Mouse (Mus musculus) midbrain, embryonic 16.5 days (tissue): ENCODE data around the gene Lekr1. TPM values are rescaled to one million over a fixed set of nuclear protein-coding genes. Genes with fewer than 3 reads are reported as not detected.

Experiments
- ATAC-seq: fragments of 200-750 bp; cut with Nextera tagmentation; 2 replicates; pipeline ENCODE4 v1.8.0; 2017; ENCODE audit warnings: moderate TSS enrichment
- H3K27ac ChIP-seq: fragments of 300-500 bp; sonication (generic); 2 replicates; pipeline ENCODE4 v1.5.1; 2014; ENCODE audit warnings: mild to moderate bottlenecking, low read length, mixed read lengths
- H3K27me3 ChIP-seq: fragments of 300-500 bp; sonication (generic); 2 replicates; pipeline ENCODE4 v1.6.1; 2014; ENCODE audit warnings: low read depth, low read length, mixed read lengths; ENCODE audit not compliant: control insufficient read depth, insufficient read depth
- H3K36me3 ChIP-seq: fragments of 300-500 bp; sonication (generic); 2 replicates; pipeline ENCODE4 v1.6.1; 2014; ENCODE audit warnings: mild to moderate bottlenecking, low read length, moderate library complexity, mixed read lengths; ENCODE audit not compliant: control insufficient read depth, insufficient read depth
- H3K4me1 ChIP-seq: fragments of 300-500 bp; sonication (generic); 2 replicates; pipeline ENCODE4 v1.6.1; 2014; ENCODE audit warnings: mild to moderate bottlenecking, low read length, mixed read lengths; ENCODE audit not compliant: control insufficient read depth, insufficient read depth
- H3K4me2 ChIP-seq: fragments of 300-500 bp; sonication (generic); 2 replicates; pipeline ENCODE4 v1.6.1; 2014; ENCODE audit warnings: mild to moderate bottlenecking, low read length, mixed read lengths
- H3K4me3 ChIP-seq: fragments of 300-500 bp; sonication (generic); 2 replicates; pipeline ENCODE4 v1.5.1; 2014; ENCODE audit warnings: low read depth, mild to moderate bottlenecking, low read length, moderate library complexity, mixed read lengths
- H3K9ac ChIP-seq: fragments of 300-500 bp; sonication (generic); 2 replicates; pipeline ENCODE4 v1.6.1; 2014; ENCODE audit warnings: low read depth, low read length, mixed read lengths
- H3K9me3 ChIP-seq: fragments of 300-500 bp; sonication (generic); replicated peaks from 2 replicates; pipeline ENCODE4 v1.6.1; 2014; ENCODE audit warnings: mild to moderate bottlenecking, low read length, mixed read lengths; ENCODE audit not compliant: control insufficient read depth, poor library complexity, severe bottlenecking
- WGBS: fragments of 180-500 bp; shearing (Covaris S2); extraction: QIAGEN DNeasy Blood & Tissue Kit; methylation state at CpG from one replicate; pipeline ENCODE4 v1.1.7; 2014; 5-methylcytosine and 5-hydroxymethylcytosine counted together
- polyA plus RNA-seq: library from polyadenylated mRNA; unstranded; fragments of >200 nt; fragmentation: Nextera tagmentation; extraction: Ambion mirVana; gene quantifications from 2 replicates; pipeline ENCODE4 v1.2.1, GENCODE M21; 2015

Lekr1 gene
- polyA plus RNA-seq, 1 experiment from 2014 or later = 6.2 TPM

DNA sequence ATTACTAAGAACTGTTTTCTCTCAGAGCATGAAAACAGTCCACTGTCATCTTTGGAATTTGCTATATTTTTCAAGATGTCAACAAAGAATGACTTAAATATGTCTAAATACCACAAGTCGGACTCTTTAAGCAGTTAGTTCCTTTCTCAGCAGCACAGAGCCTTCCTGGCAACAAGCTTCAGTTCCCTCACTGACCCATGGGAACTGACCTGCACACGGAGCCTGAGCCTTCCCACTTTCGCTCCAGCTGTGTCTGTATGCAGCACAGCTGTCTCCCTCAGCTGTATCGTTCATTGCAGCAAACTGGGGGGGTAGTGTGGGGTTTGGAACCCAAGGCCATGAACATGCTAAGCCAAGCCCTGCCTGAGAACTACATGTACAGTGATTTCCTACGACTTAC lies 136.8 kb downstream of the Lekr1 start:
- H3K4me2 ChIP-seq = no peak overlapping the region
- H3K27ac ChIP-seq = no peak overlapping the region
- no peaks in the 10 kb centered on the region for H3K27me3 ChIP-seq
- H3K4me1 ChIP-seq = no peaks in the 10 kb centered on the region
- H3K36me3 ChIP-seq = no peaks in the 10 kb centered on the region
- H3K9me3 ChIP-seq = no peaks in the 10 kb centered on the region
- no peak overlapping the region for H3K4me3 ChIP-seq
- WGBS = 73% methylated on average over 5 of the region's 5 CpGs
- no peak overlapping the region for H3K9ac ChIP-seq
- no peak for ATAC-seq

GRCm38 (mm10) chr3:65814881-65815280 lies 148.9 kb downstream of the Lekr1 start:
- Histone ChIP-seq H3K4me2 (no peak overlapping the region), H3K27ac (no peak overlapping the region), H3K9ac (no peak overlapping the region), H3K4me3 (no peak overlapping the region), H3K4me1 (no peaks in the 10 kb centered on the region), H3K9me3 (no peaks in the 10 kb centered on the region), H3K27me3 (no peaks in the 10 kb centered on the region), H3K36me3 (no peaks in the 10 kb centered on the region)
- WGBS = 75% methylated on average over 6 of the region's 6 CpGs
- ATAC-seq = no peak

DNA sequence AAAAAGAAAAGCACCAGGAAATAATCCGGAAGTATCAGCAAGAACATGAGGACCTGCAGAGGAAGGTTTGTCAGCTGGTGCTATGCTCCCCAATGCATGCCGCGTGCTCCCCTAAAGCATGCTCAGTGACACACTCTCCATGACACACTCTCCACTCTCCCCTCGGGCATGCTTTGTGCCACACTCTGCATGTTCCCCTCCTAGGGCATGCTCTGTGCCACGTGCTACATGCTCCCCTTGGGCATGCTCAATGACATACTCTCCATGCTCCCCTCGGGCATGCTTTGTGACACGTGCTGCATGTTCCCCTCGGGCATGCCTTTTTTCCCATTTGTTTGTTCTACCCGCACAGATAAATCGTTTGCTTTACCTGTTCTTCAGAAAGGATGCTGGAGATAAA lies 150.0 kb downstream of the Lekr1 start:
- Histone ChIP-seq H3K4me2 (no peak overlapping the region), H3K27me3 (no peaks in the 10 kb centered on the region), H3K4me1 (no peaks in the 10 kb centered on the region), H3K27ac (no peak overlapping the region), H3K36me3 (no peaks in the 10 kb centered on the region), H3K9ac (no peak overlapping the region), H3K4me3 (no peak overlapping the region), H3K9me3 (no peaks in the 10 kb centered on the region)
- 80% methylated on average over 10 of the region's 10 CpGs for WGBS
- no peak for ATAC-seq

GRCm38 (mm10) chr3:65818597-65818996 lies 152.6 kb downstream of the Lekr1 start:
- no peaks in the 10 kb centered on the region for H3K9me3 ChIP-seq
- H3K4me2 ChIP-seq = no peak overlapping the region
- no peaks in the 10 kb centered on the region for H3K27me3 ChIP-seq
- no peak overlapping the region for H3K4me3 ChIP-seq
- H3K9ac ChIP-seq = no peak overlapping the region
- no peaks in the 10 kb centered on the region for H3K36me3 ChIP-seq
- no peak overlapping the region for H3K27ac ChIP-seq
- whole genome bisulfite sequencing = 90% methylated on average over 4 of the region's 4 CpGs
- no peak for ATAC-seq
- H3K4me1 ChIP-seq = no peaks in the 10 kb centered on the region

GRCm38 (mm10) chr3:65819841-65820240 lies 153.8 kb downstream of the Lekr1 start:
- no peak for ATAC-seq
- Histone ChIP-seq H3K4me3 (no peak overlapping the region), H3K36me3 (no peaks in the 10 kb centered on the region), H3K27me3 (no peaks in the 10 kb centered on the region), H3K9me3 (no peaks in the 10 kb centered on the region), H3K4me1 (no peaks in the 10 kb centered on the region), H3K9ac (no peak overlapping the region), H3K27ac (no peak overlapping the region), H3K4me2 (no peak overlapping the region)
- 77% methylated on average over 6 of the region's 6 CpGs for WGBS

- no peak for ATAC-seq
- WGBS = 63% methylated on average over 3 of the region's 3 CpGs
- H3K4me1 ChIP-seq = no peaks in the 10 kb centered on the region
These were observed 158.9 kb downstream of the Lekr1 start for GRCm38 (mm10) chr3:65824886-65825285.

DNA sequence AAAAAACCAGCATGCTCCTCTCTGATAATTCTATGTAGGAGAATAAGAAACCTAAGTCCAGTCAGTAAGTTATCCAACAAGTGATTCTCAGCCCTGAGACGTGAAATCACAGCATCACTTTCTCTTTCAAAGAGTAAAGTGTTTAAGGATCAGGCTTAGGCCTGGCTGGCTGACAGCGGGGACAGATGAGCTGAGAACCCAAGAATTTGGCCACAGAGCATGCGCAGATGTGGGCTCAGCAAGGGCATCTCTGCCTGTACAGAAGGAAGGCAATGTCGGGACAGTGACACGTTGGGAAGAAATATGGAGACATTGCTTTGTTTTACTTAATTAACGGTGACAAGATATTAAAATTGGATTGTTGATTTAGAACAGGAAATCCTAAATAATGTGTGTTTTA lies 160.7 kb downstream of the Lekr1 start:
- WGBS = 82% methylated on average over 6 of the region's 6 CpGs
- no peak overlapping the region for H3K4me2 ChIP-seq
- no peaks in the 10 kb centered on the region for H3K9me3 ChIP-seq

More at GRCm38 (mm10) chr3:65824886-65825285, 158.9 kb downstream of the Lekr1 start:
- H3K9ac ChIP-seq = no peak overlapping the region
- no peaks in the 10 kb centered on the region for H3K9me3 ChIP-seq
- no peaks in the 10 kb centered on the region for H3K36me3 ChIP-seq
- H3K4me3 ChIP-seq = no peak overlapping the region
- no peak overlapping the region for H3K27ac ChIP-seq
- H3K27me3 ChIP-seq = no peaks in the 10 kb centered on the region
- H3K4me2 ChIP-seq = no peak overlapping the region

DNA sequence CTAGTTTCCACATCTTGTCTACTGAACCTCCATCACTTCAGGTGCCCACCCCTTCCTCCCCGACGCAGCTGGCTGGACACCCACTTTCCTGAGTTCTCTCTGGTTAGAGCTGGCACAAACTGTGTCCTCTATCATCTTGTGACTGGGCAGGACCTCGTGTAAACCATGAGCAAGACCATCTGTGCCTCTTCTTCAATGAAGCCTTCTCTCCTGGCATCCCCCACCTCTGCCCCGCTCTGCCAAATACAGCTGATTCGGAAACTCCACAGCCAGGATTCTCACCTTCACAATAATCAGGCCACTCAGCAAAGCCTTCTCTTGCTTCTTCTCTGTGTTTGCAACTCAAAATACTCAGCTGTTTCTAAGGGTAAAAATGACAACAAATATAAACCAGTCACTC lies 161.4 kb downstream of the Lekr1 start:
- Histone ChIP-seq H3K9me3 (no peaks in the 10 kb centered on the region), H3K4me2 (no peak overlapping the region), H3K4me3 (no peak overlapping the region), H3K36me3 (no peaks in the 10 kb centered on the region), H3K9ac (no peak overlapping the region), H3K4me1 (peaks cover 5% of the 10 kb centered on the region; the same call in 1 of the 2 replicates), H3K27me3 (no peaks in the 10 kb centered on the region), H3K27ac (no peak overlapping the region)
- ATAC-seq = no peak
- 86% methylated on average over 5 of the region's 5 CpGs for WGBS

More for the DNA sequence above, 160.7 kb downstream of the Lekr1 start:
- no peak overlapping the region for H3K27ac ChIP-seq
- H3K9ac ChIP-seq = no peak overlapping the region
- no peaks in the 10 kb centered on the region for H3K27me3 ChIP-seq
- no peak for ATAC-seq
- peaks cover 5% of the 10 kb centered on the region; the same call in 1 of the 2 replicates for H3K4me1 ChIP-seq
- H3K4me3 ChIP-seq = no peak overlapping the region
- no peaks in the 10 kb centered on the region for H3K36me3 ChIP-seq

DNA sequence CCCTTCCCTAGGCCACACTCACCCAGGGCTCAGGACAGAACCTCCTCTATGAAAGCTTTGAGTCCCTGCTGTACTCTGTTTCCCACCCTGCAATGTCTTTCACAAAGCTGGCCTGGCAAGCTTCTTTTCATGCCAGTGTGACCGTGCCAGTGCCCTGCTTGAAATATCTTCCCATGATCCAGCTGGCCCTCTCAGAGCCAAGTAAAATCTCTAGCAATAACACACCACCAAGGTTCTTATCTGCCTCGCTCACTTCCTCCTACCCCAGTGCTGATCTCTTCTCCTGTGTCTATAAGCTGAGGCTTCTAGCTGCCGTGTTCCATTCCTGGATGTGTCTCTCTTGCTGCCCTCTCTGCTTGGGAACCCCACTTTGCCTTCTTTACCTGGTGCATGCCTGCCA lies 162.0 kb downstream of the Lekr1 start:
- Histone ChIP-seq H3K4me2 (no peak overlapping the region), H3K9ac (no peak overlapping the region), H3K4me3 (no peak overlapping the region), H3K9me3 (no peaks in the 10 kb centered on the region), H3K4me1 (peaks cover 5% of the 10 kb centered on the region; the same call in 1 of the 2 replicates), H3K36me3 (no peaks in the 10 kb centered on the region), H3K27me3 (no peaks in the 10 kb centered on the region), H3K27ac (no peak overlapping the region)
- 81% methylated on average over 3 of the region's 3 CpGs for WGBS
- ATAC-seq = no peak
